Mouse (Mus musculus): ENCODE results near the gene Rnf223.

- TF ChIP-seq HCFC1 (IDR thresholded peaks at IDR 0.05; ENCODE audit: borderline replicate concordance, insufficient read depth, low read length) (no peak), ZNF384 (IDR thresholded peaks at IDR 0.05; ENCODE audit: low read depth, low read length) (no peak), ZC3H11A (IDR thresholded peaks at IDR 0.05; ENCODE audit: borderline replicate concordance, low read depth, low read length) (no peak), CHD2 (IDR thresholded peaks at IDR 0.05; ENCODE audit: low read depth, low read length) (no peak), MAFK (IDR thresholded peaks at IDR 0.05; ENCODE audit: insufficient read depth, low read depth, low read length) (0 out of 2 replicates have a peak, but pooled peaks have one; percentile 6)
Observed at GRCm38 (mm10) chr4:156133943-156134605, 3.8 kb downstream of the Rnf223 start.
